Mouse (Mus musculus) neural tube, embryonic 13.5 days (tissue): Measurements from ENCODE around the gene F3. TPM values are rescaled to one million over a fixed set of nuclear protein-coding genes. Genes with fewer than 3 reads are reported as not detected.

Experiments used
- ATAC-seq: fragments of 200-750 bp; cut with Nextera tagmentation; 2 replicates; pipeline ENCODE4 v1.8.0; 2017; ENCODE audit warnings: low read depth, mild to moderate bottlenecking, moderate TSS enrichment, moderate library complexity
- H3K27ac ChIP-seq: fragments of 300-500 bp; sonication (generic); replicated peaks from 2 replicates; pipeline ENCODE4 v1.5.1; 2015; ENCODE audit warnings: moderate library complexity, mild to moderate bottlenecking, inconsistent platforms
- H3K27me3 ChIP-seq: fragments of 300-500 bp; sonication (generic); 2 replicates; pipeline ENCODE4 v1.6.1; 2015; ENCODE audit warnings: mild to moderate bottlenecking, inconsistent platforms
- H3K36me3 ChIP-seq: fragments of 300-500 bp; sonication (generic); 2 replicates; pipeline ENCODE4 v1.6.1; 2015; ENCODE audit warnings: mild to moderate bottlenecking, inconsistent platforms
- H3K4me1 ChIP-seq: fragments of 300-500 bp; sonication (generic); replicated peaks from 2 replicates; pipeline ENCODE4 v1.6.1; 2015; ENCODE audit warnings: inconsistent platforms
- H3K4me2 ChIP-seq: fragments of 300-500 bp; sonication (generic); 2 replicates; pipeline ENCODE4 v1.6.1; 2015; ENCODE audit warnings: inconsistent platforms, mild to moderate bottlenecking, moderate library complexity
- H3K4me3 ChIP-seq: fragments of 300-500 bp; sonication (generic); 2 replicates; pipeline ENCODE4 v1.5.1; 2015; ENCODE audit warnings: mild to moderate bottlenecking, inconsistent platforms
- H3K9ac ChIP-seq: fragments of 300-500 bp; sonication (generic); 2 replicates; pipeline ENCODE4 v1.6.1; 2015; ENCODE audit warnings: moderate library complexity, mild to moderate bottlenecking, inconsistent platforms
- H3K9me3 ChIP-seq: fragments of 300-500 bp; sonication (generic); 2 replicates; pipeline ENCODE4 v1.6.1; 2016; ENCODE audit warnings: inconsistent platforms
- WGBS: fragments of 180-500 bp; shearing (Covaris S2); methylation state at CpG from one replicate; pipeline ENCODE4 v1.1.7; 2015; 5-methylcytosine and 5-hydroxymethylcytosine counted together
- polyA plus RNA-seq: library from polyadenylated mRNA; unstranded; fragments of >200 nt; fragmentation: Nextera tagmentation; extraction: Ambion mirVana; gene quantifications from 2 replicates; pipeline ENCODE4 v1.2.1, GENCODE M21; 2015

Gene F3
- polyA plus RNA-seq, 1 experiment from 2014 or later: 4.5 TPM

DNA sequence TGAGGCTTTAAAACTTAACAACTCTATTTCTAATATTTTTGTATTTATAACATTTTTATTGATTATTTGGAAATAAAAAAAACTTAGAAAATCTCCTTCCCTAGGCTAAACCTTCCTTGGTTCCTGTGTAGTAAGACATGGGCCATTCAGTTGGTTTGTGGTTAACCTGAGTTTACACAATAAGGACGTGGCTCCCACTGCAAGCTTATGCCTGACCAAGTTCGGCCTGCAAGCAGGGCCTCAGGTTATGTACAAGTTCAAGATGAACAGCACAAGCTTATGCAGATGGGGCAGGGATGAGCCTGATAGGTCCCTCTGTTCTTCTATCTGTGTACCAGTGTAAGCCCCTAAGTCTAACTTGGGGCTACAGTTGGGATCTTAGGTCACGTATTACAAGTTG, 33.6 kb upstream of the F3 start:
- no peaks in the 10 kb centered on the region for H3K36me3 ChIP-seq
- H3K9ac ChIP-seq: no peak overlapping the region
- H3K4me1 ChIP-seq: peaks cover 5% of the 10 kb centered on the region; the same call in 1 of the 2 replicates
- H3K9me3 ChIP-seq: no peaks in the 10 kb centered on the region
- WGBS: 89% methylated on average over 3 of the region's 3 CpGs
- H3K4me3 ChIP-seq: no peak overlapping the region
- H3K4me2 ChIP-seq: no peak overlapping the region
- H3K27me3 ChIP-seq: no peaks in the 10 kb centered on the region
- no peak for ATAC-seq
- H3K27ac ChIP-seq: no peak overlapping the region

DNA sequence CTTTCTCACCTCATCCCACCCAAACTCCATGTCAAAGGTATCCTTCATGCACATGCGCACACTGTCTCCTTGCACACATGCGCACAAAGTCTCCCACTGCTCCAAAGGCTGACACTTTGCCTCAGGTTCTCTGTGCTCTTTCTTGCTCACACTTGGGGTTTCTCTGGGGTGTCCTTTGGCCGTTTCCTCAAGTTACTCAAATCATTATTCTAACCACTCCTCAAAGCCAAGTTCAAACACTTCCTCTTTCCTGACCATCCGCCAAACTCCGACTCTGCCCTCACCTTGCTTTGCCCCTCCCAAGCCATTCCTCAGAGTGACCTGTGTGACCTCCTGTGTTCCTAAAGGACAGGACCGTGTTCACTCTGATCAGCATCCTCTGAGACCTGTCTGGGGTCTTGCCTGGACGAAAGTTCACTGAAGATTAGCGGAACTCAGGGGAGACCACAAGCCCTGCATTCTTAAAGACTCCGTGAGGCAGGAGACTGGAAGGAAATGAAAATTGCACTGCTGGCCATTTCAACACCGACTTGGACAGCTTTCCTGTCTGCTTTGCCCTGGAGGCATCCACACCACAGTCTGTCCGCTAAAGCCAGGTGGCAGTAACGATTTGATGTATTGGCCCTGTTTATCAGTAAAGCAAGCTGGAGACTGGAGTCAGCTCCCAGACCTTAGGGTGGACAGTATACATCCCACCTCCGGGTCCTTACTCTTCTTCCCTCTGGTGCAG, 30.2 kb upstream of the F3 start:
- no peak overlapping the region for H3K4me3 ChIP-seq
- 82% methylated on average over 13 of the region's 13 CpGs for WGBS
- no peaks in the 10 kb centered on the region for H3K4me1 ChIP-seq
- ATAC-seq: no peak
- no peak overlapping the region for H3K9ac ChIP-seq
- H3K9me3 ChIP-seq: no peaks in the 10 kb centered on the region
- no peaks in the 10 kb centered on the region for H3K27me3 ChIP-seq
- no peak overlapping the region for H3K4me2 ChIP-seq
- H3K27ac ChIP-seq: no peak overlapping the region
- H3K36me3 ChIP-seq: no peaks in the 10 kb centered on the region

DNA sequence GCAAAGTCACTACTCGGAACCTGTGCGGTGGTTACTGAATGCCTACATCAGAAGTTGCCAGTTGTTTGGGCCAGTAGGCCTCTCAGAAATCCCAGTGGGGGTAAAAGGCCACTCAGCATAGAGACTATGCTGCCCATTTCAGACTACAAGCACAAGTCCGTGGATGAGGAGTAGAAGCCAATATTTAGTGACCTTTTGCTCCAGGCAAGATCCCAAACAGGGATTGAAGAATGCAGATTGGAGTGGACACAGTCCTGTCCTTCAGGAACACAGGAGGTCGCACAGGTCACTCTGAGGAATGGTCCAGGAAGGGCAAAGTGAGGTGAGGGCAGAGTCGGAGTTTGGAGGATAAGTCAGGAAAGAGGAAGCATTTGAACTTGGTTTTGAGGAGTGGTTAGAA, 29.6 kb upstream of the F3 start:
- Histone ChIP-seq H3K27me3 (no peaks in the 10 kb centered on the region), H3K36me3 (no peaks in the 10 kb centered on the region), H3K9ac (no peak overlapping the region), H3K4me3 (no peak overlapping the region), H3K27ac (no peak overlapping the region), H3K4me2 (no peak overlapping the region), H3K9me3 (no peaks in the 10 kb centered on the region), H3K4me1 (no peaks in the 10 kb centered on the region)
- 89% methylated on average over 5 of the region's 5 CpGs for WGBS
- no peak for ATAC-seq

DNA sequence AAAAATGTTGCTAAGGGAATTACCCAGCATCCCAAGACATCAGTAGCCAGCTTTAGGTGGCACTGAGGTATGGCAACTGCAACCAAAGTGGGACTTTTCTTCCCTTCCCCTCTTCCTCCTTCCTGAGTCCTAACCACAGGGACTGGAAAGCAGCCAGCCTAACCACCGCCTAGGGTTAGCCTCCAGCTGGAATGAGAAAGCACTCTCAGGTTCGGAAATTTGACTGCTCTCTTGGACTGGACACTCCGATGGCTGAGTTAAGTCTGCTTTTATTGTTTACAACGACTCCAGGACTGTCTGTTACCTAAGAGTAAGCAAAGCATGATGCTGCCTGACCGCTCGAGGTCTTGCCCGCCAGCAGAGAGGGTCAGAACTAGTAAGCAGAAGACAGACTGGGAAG, 26.2 kb upstream of the F3 start:
- WGBS: 91% methylated on average over 7 of the region's 7 CpGs
- no peak overlapping the region for H3K9ac ChIP-seq
- no peaks in the 10 kb centered on the region for H3K9me3 ChIP-seq
- no peak overlapping the region for H3K4me3 ChIP-seq
- no peak overlapping the region for H3K4me2 ChIP-seq
- H3K27ac ChIP-seq: no peak overlapping the region
- H3K4me1 ChIP-seq: peaks cover 32% of the 10 kb centered on the region
- H3K27me3 ChIP-seq: no peaks in the 10 kb centered on the region
- no peaks in the 10 kb centered on the region for H3K36me3 ChIP-seq
- ATAC-seq: no peak

DNA sequence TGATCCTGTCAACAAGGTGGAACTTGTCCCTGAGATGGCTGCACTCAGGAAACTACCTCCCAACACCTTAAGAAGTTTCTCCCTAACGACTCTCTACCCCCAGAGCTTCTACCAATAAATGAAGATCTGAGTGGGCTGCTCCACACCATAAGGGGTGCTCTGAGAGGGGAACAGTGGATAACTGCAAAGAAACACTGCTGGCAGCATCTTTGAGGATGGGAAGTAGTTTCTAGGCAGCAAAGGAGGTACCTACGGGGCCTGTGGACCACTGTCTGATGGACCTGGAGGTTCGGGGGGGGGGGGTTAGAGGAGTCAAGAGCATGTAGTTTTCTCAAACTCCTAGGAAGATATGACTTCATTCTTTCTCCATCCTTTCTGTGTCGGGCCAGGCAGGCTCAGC, 23.9 kb upstream of the F3 start:
- no peak overlapping the region for H3K4me2 ChIP-seq
- no peak overlapping the region for H3K9ac ChIP-seq
- ATAC-seq: peak; percentile 21
- H3K4me3 ChIP-seq: no peak overlapping the region
- H3K27me3 ChIP-seq: no peaks in the 10 kb centered on the region
- no peaks in the 10 kb centered on the region for H3K36me3 ChIP-seq
- H3K27ac ChIP-seq: peak overlapping the region; percentile 88
- H3K4me1 ChIP-seq: peaks cover 42% of the 10 kb centered on the region
- WGBS: 86% methylated on average over 4 of the region's 4 CpGs
- no peaks in the 10 kb centered on the region for H3K9me3 ChIP-seq

DNA sequence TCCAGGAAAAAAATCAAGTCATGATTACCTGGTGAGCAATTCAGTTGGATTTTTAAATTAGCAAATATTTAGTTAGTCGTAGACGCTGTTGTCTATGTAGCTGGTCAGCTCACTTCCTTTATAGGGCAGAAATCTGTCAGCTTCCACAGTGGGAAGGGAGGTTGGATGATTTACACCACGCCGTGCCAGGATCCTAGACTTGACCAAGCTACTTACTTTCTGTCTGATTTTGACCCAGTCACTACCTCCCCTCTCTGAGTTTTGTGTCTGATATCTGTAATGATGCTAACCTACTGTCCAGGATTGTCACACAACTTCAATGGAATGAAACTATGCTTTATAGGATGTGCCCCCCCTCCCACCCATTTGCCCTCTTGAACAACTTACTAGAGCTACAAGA, 23.5 kb upstream of the F3 start:
- Histone ChIP-seq H3K36me3 (no peaks in the 10 kb centered on the region), H3K4me1 (peaks cover 42% of the 10 kb centered on the region), H3K4me2 (peak overlapping the region; percentile 45), H3K4me3 (no peak overlapping the region), H3K9me3 (no peaks in the 10 kb centered on the region), H3K9ac (no peak overlapping the region), H3K27me3 (no peaks in the 10 kb centered on the region), H3K27ac (peak overlapping the region; percentile 88)
- ATAC-seq: peak; percentile 44
- WGBS: 45% methylated on average over 4 of the region's 4 CpGs

DNA sequence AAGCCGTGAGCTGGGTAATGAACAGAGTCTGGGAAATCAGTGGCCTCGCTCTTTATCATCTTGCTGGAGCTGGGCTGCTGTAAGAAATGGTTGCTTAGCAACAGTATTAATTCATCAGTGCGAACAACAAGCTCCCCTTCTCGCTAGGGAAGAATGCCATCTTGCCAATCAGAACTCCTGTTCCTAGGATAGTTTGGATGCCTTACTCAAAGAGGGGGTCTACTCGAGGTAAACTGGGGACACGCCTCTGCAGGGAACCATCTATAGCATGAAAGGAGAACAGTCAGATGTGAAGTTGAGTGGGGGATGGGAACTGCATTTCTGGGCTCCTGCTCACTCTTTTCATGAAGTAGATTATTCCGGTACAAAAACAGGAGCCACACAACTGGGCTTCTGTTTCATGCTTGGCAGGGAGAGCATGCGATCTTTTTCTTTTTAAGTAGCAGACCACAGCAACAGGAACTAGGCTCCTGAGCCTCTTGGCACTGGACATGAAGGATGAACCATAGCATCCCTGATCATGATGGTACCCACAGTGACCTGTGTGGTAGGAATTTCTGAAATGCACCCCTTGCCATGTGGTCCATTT, 22.9 kb upstream of the F3 start:
- ATAC-seq: peak; percentile 91
- H3K4me3 ChIP-seq: peak overlapping the region; percentile 11; the same call in 1 of the 2 replicates
- H3K36me3 ChIP-seq: no peaks in the 10 kb centered on the region
- no peak overlapping the region for H3K9ac ChIP-seq
- peaks cover 42% of the 10 kb centered on the region for H3K4me1 ChIP-seq
- no peaks in the 10 kb centered on the region for H3K9me3 ChIP-seq
- 7% methylated on average over 8 of the region's 8 CpGs for WGBS
- H3K27ac ChIP-seq: peak overlapping the region; percentile 88
- peak overlapping the region; percentile 45 for H3K4me2 ChIP-seq
- H3K27me3 ChIP-seq: no peaks in the 10 kb centered on the region

DNA sequence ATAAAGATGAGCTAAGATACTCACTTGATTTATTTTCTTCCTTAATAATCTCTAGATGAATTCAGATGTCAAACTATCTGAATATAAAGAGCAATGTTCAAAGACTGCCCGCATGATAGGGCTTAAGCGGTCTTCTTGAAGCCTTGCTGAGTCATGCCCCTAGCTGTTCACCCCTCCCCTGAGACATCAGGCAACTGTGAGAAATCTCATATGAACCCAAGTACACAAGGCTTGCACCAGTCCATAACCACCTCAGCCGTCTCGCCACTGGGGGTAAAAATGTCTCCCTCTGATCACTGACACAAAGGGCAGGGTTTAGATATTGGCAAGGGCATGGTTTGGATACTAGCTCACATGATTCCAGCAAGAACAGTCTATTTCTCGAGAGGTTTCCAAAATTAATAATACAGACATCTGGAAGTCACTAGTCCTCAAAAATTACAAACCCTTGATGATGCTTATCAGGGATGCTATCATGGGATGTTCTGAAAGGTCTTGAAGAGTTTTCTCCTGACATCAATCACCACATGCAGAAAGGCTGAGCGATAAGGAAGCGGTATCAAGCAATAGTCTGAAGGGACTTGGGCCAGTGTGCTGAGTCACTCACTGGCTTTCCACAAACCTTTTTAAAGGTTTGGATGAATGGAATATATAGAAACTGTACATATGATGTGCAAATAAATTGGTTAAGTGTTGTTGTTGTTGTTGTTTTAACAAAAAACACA, 20.0 kb upstream of the F3 start:
- Histone ChIP-seq H3K27ac (no peak overlapping the region), H3K9me3 (no peaks in the 10 kb centered on the region), H3K4me2 (no peak overlapping the region), H3K4me3 (no peak overlapping the region), H3K4me1 (peaks cover 55% of the 10 kb centered on the region), H3K36me3 (no peaks in the 10 kb centered on the region), H3K27me3 (no peaks in the 10 kb centered on the region), H3K9ac (no peak overlapping the region)
- 80% methylated on average over 7 of the region's 7 CpGs for WGBS
- ATAC-seq: no peak

DNA sequence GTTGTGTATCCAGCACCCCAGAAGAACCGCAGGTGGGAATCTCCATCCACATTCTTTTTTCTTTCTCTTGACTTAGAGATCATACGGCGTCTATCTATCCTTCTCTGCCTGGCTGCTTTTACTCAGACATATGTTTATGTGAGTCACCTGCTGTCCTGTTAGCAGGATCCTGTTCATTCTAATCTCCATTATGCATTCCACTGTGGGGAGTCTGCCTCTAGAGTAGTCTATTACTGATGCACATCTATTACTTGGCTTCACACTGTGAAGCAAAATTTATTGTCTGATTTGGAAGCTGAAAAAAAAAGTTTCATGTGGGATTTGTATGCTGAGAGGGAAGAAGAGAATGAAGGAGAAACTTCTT, 19.5 kb upstream of the F3 start:
- 44% methylated on average over 3 of the region's 3 CpGs for WGBS
- no peak overlapping the region for H3K9ac ChIP-seq
- no peaks in the 10 kb centered on the region for H3K36me3 ChIP-seq
- H3K4me2 ChIP-seq: no peak overlapping the region
- no peak for ATAC-seq
- peaks cover 55% of the 10 kb centered on the region for H3K4me1 ChIP-seq
- no peak overlapping the region for H3K27ac ChIP-seq
- no peaks in the 10 kb centered on the region for H3K9me3 ChIP-seq
- no peaks in the 10 kb centered on the region for H3K27me3 ChIP-seq
- no peak overlapping the region for H3K4me3 ChIP-seq

DNA sequence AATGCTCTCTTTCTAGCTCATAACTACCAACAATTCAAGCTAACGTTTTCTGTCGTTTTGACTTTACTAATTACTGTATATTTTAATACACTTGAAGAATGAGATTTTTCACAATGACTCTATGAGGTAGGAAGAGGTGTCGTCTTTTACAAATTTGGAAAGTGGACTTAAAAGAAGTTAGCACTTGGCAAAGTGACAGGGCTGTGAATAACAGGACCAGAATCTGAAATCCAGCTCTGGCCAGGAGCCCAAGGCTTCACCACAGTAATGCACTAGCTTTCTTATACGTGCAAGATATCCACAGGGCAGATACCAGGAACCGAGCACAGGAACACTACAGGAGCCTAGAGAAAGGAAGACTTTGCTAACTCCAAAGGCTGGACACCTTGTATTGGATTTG, 17.2 kb upstream of the F3 start:
- H3K4me1 ChIP-seq: peaks cover 34% of the 10 kb centered on the region
- H3K36me3 ChIP-seq: no peaks in the 10 kb centered on the region
- no peak overlapping the region for H3K4me3 ChIP-seq
- no peak overlapping the region for H3K9ac ChIP-seq
- 63% methylated on average over 5 of the region's 5 CpGs for WGBS
- no peaks in the 10 kb centered on the region for H3K9me3 ChIP-seq
- no peak overlapping the region for H3K4me2 ChIP-seq
- no peak for ATAC-seq
- H3K27me3 ChIP-seq: no peaks in the 10 kb centered on the region
- peak overlapping the region; percentile 42; the same call in 1 of the 2 replicates for H3K27ac ChIP-seq

DNA sequence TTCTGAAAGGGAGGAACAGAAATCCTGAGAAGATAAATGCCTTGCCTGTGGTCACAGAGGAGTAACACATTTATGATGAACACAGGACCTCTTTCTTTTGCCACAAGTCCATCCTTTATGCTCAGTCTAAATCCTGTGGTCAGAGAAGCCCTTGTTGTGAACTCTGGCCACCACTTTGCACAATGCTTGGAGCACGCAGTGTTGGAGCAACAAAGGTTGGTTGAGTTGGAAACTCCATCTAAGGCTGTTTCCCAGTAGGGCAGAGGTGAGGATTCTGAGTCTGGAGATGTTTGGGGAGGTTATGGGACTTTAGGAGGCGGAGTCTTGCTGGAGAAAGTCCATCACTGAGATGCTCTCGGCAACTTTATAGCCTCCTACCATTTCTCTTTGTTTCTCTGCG, 16.2 kb upstream of the F3 start:
- no peak for ATAC-seq

DNA sequence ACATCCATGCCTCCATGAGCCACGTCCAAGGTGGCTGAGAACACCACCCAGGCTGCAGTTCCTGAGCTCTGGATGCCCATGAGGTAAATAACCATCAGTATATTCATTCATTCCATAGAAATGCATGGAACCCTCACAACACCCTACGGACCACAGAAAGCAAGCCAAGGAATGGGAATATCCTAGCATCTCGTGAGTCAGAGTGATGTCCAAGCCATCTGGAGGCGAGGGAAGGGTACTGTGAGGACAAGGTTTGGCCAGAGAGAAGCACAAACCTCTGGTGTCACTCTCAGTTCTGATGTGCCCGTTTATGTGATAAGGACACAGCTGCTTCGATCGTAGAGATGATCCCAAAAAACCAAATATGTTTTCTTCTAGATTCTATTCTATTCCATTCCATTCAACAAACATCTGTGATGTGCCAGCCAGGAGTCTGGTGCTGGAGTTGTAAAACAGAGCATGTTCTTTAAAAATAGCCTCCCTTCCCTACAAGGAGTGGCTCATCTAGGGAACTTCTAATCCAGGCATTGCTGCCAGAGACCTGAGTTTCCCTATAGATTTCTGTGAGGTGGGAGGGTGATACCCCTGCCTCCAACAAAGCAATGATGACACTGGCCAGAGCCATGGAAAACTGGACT, 12.3 kb upstream of the F3 start:
- Histone ChIP-seq H3K36me3 (no peaks in the 10 kb centered on the region), H3K9me3 (no peaks in the 10 kb centered on the region), H3K4me3 (no peak overlapping the region), H3K4me2 (no peak overlapping the region), H3K27me3 (no peaks in the 10 kb centered on the region), H3K9ac (no peak overlapping the region), H3K27ac (no peak overlapping the region), H3K4me1 (peaks cover 18% of the 10 kb centered on the region)
- 86% methylated on average over 7 of the region's 7 CpGs for WGBS
- no peak for ATAC-seq

More for the DNA sequence above, 16.2 kb upstream of the F3 start:
- no peaks in the 10 kb centered on the region for H3K36me3 ChIP-seq
- H3K4me1 ChIP-seq: peaks cover 23% of the 10 kb centered on the region
- H3K9ac ChIP-seq: no peak overlapping the region
- H3K27me3 ChIP-seq: no peaks in the 10 kb centered on the region
- H3K27ac ChIP-seq: no peak overlapping the region
- H3K4me3 ChIP-seq: no peak overlapping the region
- WGBS: 73% methylated on average over 4 of the region's 4 CpGs
- H3K9me3 ChIP-seq: no peaks in the 10 kb centered on the region
- no peak overlapping the region for H3K4me2 ChIP-seq
